Mouse (Mus musculus) liver, embryonic 15.5 days (tissue): ENCODE measurements at regions not wholly inside any gene's neighbourhood (a gene's known extent, or its start where the extent isn't known, plus 50 kb on each side); places are given as distances from the start of the nearest gene placed in this dataset.

Experiments
- ATAC-seq: fragments of 200-750 bp; cut with Nextera tagmentation; 2 replicates; pipeline ENCODE4 v1.8.0; 2017; ENCODE audit warnings: moderate number of reproducible peaks, mild to moderate bottlenecking, moderate library complexity; ENCODE audit not compliant: insufficient read depth
- H3K27ac ChIP-seq: fragments of 300-500 bp; sonication (generic); replicated peaks from 2 replicates; pipeline ENCODE4 v1.5.1; 2015; ENCODE audit warnings: mild to moderate bottlenecking, inconsistent platforms
- H3K27me3 ChIP-seq: fragments of 300-500 bp; sonication (generic); 2 replicates; pipeline ENCODE4 v1.6.1; 2015; ENCODE audit warnings: mild to moderate bottlenecking, inconsistent platforms
- H3K36me3 ChIP-seq: fragments of 300-500 bp; sonication (generic); replicated peaks from 2 replicates; pipeline ENCODE4 v1.6.1; 2015; ENCODE audit warnings: moderate library complexity, mild to moderate bottlenecking, inconsistent platforms
- H3K4me1 ChIP-seq: fragments of 300-500 bp; sonication (generic); replicated peaks from 2 replicates; pipeline ENCODE4 v1.6.1; 2015; ENCODE audit warnings: inconsistent platforms
- H3K4me2 ChIP-seq: fragments of 300-500 bp; sonication (generic); 2 replicates; pipeline ENCODE4 v1.6.1; 2015; ENCODE audit warnings: moderate library complexity, mild to moderate bottlenecking, inconsistent platforms
- H3K4me3 ChIP-seq: fragments of 300-500 bp; sonication (generic); replicated peaks from 2 replicates; pipeline ENCODE4 v1.5.1; 2015; ENCODE audit warnings: mild to moderate bottlenecking, inconsistent platforms
- H3K9ac ChIP-seq: fragments of 300-500 bp; sonication (generic); 2 replicates; pipeline ENCODE4 v1.6.1; 2015; ENCODE audit warnings: moderate library complexity, mild to moderate bottlenecking, inconsistent platforms
- H3K9me3 ChIP-seq: fragments of 300-500 bp; sonication (generic); replicated peaks from 2 replicates; pipeline ENCODE4 v1.6.1; 2016; ENCODE audit warnings: inconsistent platforms
- WGBS: fragments of 180-500 bp; shearing (Covaris S2); methylation state at CpG from one replicate; pipeline ENCODE4 v1.1.7; 2015; ENCODE audit warnings: mixed read lengths; ENCODE audit not compliant: insufficient replicate concordance; 5-methylcytosine and 5-hydroxymethylcytosine counted together

DNA sequence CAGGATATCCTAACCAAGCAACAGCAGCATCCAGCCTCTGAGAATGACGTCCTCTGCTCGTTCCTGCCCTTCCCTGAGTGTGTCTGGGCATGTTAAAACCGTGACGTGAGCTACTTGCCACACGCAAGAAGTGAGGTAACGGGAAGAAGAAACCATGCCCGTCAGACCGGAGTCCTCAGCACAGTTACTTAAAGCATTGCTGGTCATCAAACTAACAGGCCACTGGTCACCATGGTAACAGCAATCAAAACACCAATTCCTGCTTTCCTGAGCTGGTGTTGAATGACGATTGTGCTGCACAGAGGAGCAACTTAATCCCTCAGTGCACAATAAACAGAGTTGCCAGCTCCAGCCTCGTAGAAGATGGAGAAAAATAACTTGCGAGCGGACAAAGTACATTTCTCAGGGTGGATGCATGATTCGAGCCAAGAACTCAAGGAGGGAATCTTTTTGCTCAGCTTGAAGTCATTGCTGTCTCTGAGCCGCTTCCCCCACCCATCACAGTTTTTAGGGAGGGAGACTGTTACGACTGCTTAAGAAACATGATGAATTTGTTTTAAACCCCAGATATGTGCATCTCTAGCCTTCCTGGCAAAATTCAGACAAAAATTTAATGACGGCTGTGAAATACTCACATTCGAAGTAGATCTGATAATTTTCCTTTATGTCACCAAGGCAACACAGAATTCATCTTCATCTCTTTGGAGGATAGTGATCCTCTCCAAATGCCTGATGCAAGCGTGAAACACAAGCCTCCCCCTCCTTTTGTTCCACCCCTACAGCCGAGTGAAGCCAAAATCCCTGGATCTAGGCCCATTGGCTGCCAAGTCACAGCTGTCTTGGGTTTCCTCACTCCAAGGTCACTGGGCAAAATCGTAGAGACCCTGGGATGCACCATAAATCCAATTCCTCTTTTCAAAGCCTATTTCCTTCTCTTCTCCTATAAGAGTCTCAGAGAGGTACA, 95.6 kb upstream of the Gm26657 start:
- Histone ChIP-seq H3K9me3 (no peaks in the 10 kb centered on the region), H3K4me2 (no peak overlapping the region), H3K36me3 (no peaks in the 10 kb centered on the region), H3K27ac (no peak overlapping the region), H3K27me3 (no peaks in the 10 kb centered on the region), H3K4me1 (no peaks in the 10 kb centered on the region), H3K9ac (no peak overlapping the region), H3K4me3 (no peak overlapping the region)
- WGBS: 40% methylated on average over 20 of the region's 20 CpGs
- ATAC-seq: no peak

DNA sequence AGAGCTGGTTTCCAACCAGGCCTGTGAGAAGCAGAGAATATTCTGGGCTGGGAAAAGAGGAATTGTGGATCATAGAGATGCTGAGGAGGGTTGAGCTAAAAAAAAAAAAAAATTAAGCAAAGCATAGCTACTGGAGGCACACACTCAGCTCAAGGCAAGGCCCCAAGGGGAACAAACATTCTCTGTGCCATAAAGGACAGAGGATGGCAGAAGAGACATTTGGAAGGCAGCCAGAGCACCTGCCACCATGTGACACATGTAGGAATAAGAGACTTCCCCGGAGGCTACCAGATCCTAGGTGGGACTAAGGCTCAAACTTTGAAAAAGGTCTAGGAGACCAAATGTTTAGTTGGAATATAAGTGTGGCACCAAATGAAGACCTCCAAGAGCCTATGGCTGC, 96.4 kb upstream of the Gm26657 start:
- Histone ChIP-seq H3K27ac (no peak overlapping the region), H3K9me3 (no peaks in the 10 kb centered on the region), H3K9ac (no peak overlapping the region), H3K4me1 (no peaks in the 10 kb centered on the region), H3K4me3 (no peak overlapping the region), H3K36me3 (no peaks in the 10 kb centered on the region), H3K27me3 (no peaks in the 10 kb centered on the region), H3K4me2 (no peak overlapping the region)
- 52% methylated on average over 1 of the region's 1 CpGs for WGBS
- no peak for ATAC-seq

DNA sequence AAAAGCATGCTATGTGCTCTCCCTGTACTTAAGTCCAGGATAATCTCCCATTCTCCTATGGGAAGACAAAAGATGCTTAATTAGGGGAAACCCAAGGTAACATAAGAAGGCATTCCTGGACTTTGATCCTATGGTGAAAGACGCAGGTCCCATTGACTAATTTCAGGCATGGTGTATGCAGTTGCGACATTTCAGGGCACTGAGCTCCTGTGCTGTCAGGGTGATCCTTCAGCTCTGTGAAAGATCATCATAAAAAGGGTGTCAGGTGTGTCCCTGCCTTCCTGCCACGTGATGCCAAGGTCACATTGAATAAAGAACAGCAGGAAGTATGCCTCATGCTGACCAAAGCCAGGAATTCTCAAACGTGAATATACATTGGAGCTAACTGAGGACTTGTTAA, 100.2 kb upstream of the Gm26657 start:
- no peak for ATAC-seq
- Histone ChIP-seq H3K4me3 (no peak overlapping the region), H3K4me1 (no peaks in the 10 kb centered on the region), H3K9ac (no peak overlapping the region), H3K4me2 (no peak overlapping the region), H3K9me3 (no peaks in the 10 kb centered on the region), H3K27me3 (no peaks in the 10 kb centered on the region), H3K36me3 (no peaks in the 10 kb centered on the region), H3K27ac (no peak overlapping the region)
- 45% methylated on average over 4 of the region's 4 CpGs for WGBS

DNA sequence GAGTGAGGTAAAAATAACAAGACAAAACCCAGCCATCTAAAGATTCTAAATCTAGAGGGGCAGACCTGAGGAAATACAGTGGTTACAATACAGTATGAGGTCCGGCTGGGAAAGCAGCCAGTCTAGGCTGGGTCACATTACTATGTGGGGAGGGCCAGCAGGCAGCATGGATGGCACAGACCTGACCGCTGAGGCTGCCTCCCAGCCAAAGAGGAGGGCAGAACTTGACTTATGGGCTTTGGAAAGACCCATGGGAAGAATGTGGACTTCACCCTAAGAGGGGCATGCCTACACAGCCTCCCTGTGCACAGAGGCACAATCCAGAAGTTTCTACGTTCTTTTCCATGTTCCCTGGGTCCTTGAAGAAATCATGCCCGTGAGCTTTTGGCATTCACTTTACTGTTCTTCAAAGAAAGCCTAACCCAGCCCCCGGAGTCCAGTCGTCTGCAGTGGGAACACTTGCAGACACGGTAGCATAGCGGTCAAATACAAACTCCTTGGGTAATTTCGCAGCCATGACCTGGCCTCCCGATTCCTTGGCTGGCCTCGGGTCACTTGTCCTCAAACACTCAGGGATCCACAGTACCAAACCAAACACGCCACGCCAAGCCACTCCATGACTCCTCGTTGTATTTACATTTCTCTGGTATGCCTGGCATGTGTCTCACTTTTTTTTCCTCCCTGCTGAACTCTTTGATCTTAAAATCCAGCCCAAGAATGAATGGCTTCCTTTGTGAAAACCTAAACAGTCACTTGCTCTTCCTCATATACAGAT, 101.0 kb upstream of the Gm26657 start:
- no peaks in the 10 kb centered on the region for H3K9me3 ChIP-seq
- no peaks in the 10 kb centered on the region for H3K36me3 ChIP-seq
- no peaks in the 10 kb centered on the region for H3K27me3 ChIP-seq
- no peaks in the 10 kb centered on the region for H3K4me1 ChIP-seq
- H3K4me3 ChIP-seq: no peak overlapping the region
- ATAC-seq: no peak
- H3K4me2 ChIP-seq: no peak overlapping the region
- H3K9ac ChIP-seq: no peak overlapping the region
- H3K27ac ChIP-seq: no peak overlapping the region
- WGBS: 52% methylated on average over 14 of the region's 14 CpGs

DNA sequence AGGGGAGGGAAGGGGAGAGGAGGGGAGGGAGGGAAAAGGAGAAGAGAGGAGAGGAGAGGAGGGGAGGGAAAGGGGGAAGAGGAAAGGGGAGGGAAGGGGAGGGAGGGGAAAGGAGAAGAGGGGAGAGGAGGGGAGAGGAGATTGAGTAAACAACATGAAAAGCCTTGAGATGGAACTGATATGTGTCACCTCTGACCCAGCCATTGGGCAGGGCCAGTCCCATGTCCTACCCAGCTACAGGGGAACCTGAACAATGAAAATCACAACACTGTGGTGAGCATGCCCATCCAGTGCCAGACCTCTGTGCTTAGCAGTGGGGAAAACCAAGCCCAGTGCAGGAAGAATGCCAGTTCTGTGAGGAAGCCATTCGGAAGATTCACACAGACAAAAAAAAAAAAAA, 103.6 kb upstream of the Gm26657 start:
- Histone ChIP-seq H3K27me3 (no peaks in the 10 kb centered on the region), H3K4me3 (no peak overlapping the region), H3K4me2 (no peak overlapping the region), H3K4me1 (no peaks in the 10 kb centered on the region), H3K9ac (no peak overlapping the region), H3K36me3 (no peaks in the 10 kb centered on the region), H3K9me3 (no peaks in the 10 kb centered on the region), H3K27ac (no peak overlapping the region)
- WGBS: 55% methylated on average over 1 of the region's 1 CpGs
- ATAC-seq: no peak

DNA sequence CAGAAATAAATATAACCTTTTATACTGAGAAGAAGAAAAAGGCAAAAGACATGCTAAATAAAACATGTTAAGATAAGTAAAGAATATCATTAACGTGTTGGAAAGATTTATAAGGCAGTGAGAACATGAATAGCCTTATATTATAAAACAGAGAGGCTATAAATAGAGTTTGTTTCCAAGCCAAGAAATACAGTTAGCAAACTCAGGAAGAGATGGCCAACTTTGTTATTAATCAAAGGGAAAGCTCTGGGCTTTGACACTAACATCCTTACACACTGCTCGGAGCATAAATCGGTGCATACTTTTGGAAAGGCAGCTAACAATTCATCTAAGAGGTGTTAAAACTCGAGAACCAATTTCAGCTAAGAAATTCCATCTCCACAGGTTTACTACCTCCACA, 106.3 kb upstream of the Gm26657 start:
- WGBS: 51% methylated on average over 4 of the region's 4 CpGs

DNA sequence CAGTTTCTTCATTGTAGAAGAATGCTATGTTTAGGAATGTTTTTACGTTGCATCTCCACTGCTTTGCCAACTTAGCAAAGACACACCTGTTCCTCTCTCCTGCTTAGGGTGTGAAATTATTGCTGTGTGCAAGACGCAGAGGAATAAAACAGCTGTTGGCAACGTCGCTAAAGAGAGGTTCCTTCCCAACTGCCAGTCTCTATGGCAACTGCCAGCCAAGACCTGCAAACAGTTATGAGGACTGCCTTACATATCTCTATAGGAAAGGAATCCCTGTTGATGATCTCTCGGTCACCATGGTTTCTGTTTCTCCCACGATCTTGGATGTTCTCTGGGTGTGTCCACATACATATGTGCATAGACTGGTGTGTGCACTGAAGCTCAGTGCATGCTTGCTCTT, 109.6 kb upstream of the Gm26657 start:
- Histone ChIP-seq H3K27ac (no peak overlapping the region), H3K9me3 (no peaks in the 10 kb centered on the region), H3K4me1 (no peaks in the 10 kb centered on the region), H3K36me3 (no peaks in the 10 kb centered on the region), H3K4me3 (no peak overlapping the region), H3K27me3 (no peaks in the 10 kb centered on the region), H3K4me2 (no peak overlapping the region), H3K9ac (no peak overlapping the region)
- WGBS: 64% methylated on average over 6 of the region's 6 CpGs
- no peak for ATAC-seq

More for the DNA sequence above, 106.3 kb upstream of the Gm26657 start:
- no peaks in the 10 kb centered on the region for H3K9me3 ChIP-seq
- no peak overlapping the region for H3K4me3 ChIP-seq
- no peak overlapping the region for H3K4me2 ChIP-seq
- no peaks in the 10 kb centered on the region for H3K36me3 ChIP-seq
- no peak overlapping the region for H3K9ac ChIP-seq
- H3K27ac ChIP-seq: no peak overlapping the region
- no peaks in the 10 kb centered on the region for H3K4me1 ChIP-seq
- ATAC-seq: no peak
- H3K27me3 ChIP-seq: no peaks in the 10 kb centered on the region

DNA sequence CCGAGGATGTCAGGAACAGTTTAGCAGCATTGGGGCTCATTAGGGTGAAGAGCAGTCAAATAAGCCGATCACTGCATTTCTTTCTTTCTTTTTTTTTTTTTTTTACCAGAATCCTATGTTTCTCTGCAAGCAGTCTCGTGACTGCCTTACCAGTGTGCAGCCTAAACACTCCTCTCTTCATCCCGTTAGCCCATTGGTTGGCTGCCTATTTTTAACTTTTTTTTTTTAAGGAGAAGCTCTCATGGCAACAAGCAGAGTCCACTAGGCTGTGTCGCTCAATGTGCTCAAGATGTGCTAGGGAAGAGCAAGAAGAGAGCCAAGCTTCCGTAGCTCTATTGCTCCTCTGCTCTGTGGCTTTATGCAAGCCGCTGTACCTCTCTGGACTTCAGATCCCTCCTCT, 112.7 kb upstream of the Gm26657 start:
- Histone ChIP-seq H3K27me3 (no peaks in the 10 kb centered on the region), H3K27ac (no peak overlapping the region), H3K4me3 (no peak overlapping the region), H3K9me3 (no peaks in the 10 kb centered on the region), H3K36me3 (no peaks in the 10 kb centered on the region), H3K4me2 (no peak overlapping the region), H3K4me1 (no peaks in the 10 kb centered on the region), H3K9ac (no peak overlapping the region)
- 58% methylated on average over 7 of the region's 7 CpGs for WGBS
- no peak for ATAC-seq

DNA sequence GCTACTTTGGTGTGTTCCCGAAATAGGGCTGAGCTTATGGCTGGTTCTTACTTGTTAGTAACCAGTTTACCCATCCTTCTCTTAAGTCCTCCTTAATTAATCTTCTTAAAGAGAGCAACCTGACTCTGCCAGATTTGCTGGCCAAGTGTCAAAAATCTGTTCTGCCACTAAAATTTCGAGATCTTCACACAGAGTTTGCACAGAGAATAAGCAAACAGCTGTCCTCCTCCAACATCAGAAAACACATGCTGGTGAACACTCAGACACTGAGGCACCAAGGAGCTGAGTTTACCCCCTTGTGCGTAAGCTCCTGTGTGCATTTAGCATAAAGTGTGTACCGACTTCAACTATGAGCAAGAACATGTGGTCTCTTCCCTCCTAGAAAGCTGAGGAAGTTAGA, 118.1 kb upstream of the Gm26657 start:
- Histone ChIP-seq H3K4me2 (no peak overlapping the region), H3K4me1 (no peaks in the 10 kb centered on the region), H3K9me3 (no peaks in the 10 kb centered on the region), H3K27me3 (no peaks in the 10 kb centered on the region), H3K36me3 (no peaks in the 10 kb centered on the region), H3K9ac (no peak overlapping the region), H3K27ac (no peak overlapping the region), H3K4me3 (no peak overlapping the region)
- ATAC-seq: no peak
- 58% methylated on average over 4 of the region's 4 CpGs for WGBS

DNA sequence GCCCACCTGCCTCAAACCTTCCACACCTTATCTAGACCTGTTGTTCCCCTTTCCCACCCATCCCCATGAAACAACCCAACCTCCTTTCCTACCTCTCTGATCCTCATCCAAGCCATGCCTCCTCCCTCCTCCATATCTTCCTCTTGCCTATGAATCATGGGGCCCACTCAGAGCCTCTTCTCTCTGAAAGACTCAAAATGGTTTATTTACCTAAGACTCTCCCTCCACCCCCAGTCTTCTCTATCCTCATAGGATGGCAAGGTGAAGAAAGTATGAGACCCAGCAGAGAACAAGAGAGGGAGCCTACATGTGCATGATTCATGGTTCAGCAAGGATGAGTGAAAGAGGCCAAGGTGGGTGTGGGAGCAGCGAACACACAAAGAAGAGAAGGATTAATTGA, 118.5 kb upstream of the Gm26657 start:
- Histone ChIP-seq H3K27me3 (no peaks in the 10 kb centered on the region), H3K4me2 (no peak overlapping the region), H3K36me3 (no peaks in the 10 kb centered on the region), H3K4me3 (no peak overlapping the region), H3K4me1 (no peaks in the 10 kb centered on the region), H3K27ac (no peak overlapping the region), H3K9ac (no peak overlapping the region), H3K9me3 (no peaks in the 10 kb centered on the region)
- no peak for ATAC-seq
- 58% methylated on average over 1 of the region's 1 CpGs for WGBS

DNA sequence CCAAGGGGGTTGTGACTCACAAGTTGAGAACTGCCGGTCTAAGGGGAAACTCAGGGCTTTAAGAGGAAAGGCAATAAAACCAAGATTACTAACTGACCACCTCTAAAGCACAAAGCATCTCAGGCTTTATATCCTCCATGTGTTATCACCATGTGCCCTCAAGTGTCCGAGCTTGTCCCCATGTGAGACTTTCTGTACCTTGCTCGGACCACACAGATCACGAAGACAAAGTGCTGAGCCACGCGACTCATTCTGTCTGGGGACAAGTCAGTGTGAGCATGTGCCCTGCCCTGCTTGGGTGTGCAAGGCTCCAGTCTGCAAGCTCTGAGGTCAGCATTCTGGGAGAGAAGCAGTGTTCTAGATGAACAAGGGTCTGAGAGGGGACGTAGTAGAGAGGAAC, 119.2 kb upstream of the Gm26657 start:
- H3K9ac ChIP-seq: no peak overlapping the region
- H3K9me3 ChIP-seq: no peaks in the 10 kb centered on the region
- no peak overlapping the region for H3K4me3 ChIP-seq
- no peaks in the 10 kb centered on the region for H3K36me3 ChIP-seq
- no peaks in the 10 kb centered on the region for H3K4me1 ChIP-seq
- no peaks in the 10 kb centered on the region for H3K27me3 ChIP-seq
- H3K4me2 ChIP-seq: no peak overlapping the region
- H3K27ac ChIP-seq: no peak overlapping the region
- ATAC-seq: no peak
- 71% methylated on average over 7 of the region's 7 CpGs for WGBS
